Mouse (Mus musculus) urinary bladder, adult 18-20 months (tissue): ENCODE measurements at regions not wholly inside any gene's neighbourhood (a gene's known extent, or its start where the extent isn't known, plus 50 kb on each side); places are given as distances from the start of the nearest gene placed in this dataset.
"Not testable (repeated sequence)": the region's sequence is repeated elsewhere in the genome, so short reads cannot be mapped to it uniquely, and the experiment has no call there.

Experiments
- DNase-seq, 2 experiments: peaks; one replicate each; pipeline ENCODE4 v3.0.0; 2022; ENCODE audit warnings: low spot score in 2 of 2, mixed read lengths in 2 of 2

DNA sequence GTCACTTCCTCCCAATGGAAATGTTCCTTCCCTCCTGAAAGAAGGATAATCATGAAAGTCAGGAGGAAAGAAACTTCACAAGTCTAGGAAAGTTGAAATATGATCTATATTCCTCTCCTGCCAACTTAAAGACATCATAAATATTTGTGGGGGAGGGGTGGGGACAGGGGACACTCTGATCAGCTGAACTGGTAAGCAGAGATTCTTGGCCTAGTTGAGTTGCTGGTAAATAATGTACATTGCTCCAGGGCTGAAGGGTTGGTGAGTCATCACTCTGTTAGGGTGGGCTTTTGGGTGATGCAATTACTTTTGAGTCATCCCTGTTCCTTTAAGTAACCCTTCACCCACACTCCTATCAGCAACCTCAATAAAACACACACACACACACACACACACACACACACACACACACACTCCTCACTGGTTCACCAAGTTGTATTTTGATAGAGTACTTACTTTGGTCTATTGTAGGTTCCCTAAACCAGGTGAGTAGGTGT, 56.0 kb downstream of the Ccdc71l start:
- no peak for DNase-seq

DNA sequence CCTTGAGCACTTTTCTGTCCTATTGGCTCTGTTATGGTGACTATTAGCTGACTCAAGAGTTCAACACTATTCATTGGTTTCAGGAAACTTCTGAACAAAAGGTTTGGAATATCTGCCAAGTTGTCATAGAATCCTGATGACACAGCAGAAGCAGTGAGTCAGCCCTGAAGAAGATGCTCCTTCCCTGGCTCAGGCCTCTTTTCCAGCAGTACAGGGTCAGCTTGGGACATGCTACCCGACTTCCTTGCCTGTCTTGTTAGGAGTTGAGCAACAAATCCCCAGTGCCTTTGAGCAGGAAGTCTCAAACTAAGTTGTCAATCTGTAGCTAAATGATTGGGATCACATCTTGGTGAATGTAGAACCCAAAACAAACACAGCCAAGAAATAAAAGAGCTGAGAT, 56.6 kb downstream of the Ccdc71l start:
- no peak for DNase-seq

DNA sequence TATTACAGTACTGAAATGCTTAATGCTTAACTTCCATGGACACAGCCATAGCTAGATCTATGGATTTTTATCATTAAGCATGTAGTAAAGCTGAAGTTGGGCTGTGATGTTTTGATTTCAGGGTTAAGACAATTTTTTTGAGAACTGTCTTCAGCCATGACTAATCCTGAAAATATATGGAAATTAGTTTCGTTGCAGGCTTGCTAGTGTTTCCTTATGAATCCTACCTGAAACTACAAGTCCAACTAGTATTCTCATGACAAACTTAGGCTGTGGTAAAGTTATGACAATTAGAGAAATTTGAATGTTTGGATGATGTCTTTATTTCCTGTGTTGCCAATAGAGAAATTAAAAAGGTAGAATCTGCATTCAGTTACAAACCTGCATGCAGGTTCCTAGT, 59.7 kb downstream of the Ccdc71l start:
- DNase-seq: no peak

DNA sequence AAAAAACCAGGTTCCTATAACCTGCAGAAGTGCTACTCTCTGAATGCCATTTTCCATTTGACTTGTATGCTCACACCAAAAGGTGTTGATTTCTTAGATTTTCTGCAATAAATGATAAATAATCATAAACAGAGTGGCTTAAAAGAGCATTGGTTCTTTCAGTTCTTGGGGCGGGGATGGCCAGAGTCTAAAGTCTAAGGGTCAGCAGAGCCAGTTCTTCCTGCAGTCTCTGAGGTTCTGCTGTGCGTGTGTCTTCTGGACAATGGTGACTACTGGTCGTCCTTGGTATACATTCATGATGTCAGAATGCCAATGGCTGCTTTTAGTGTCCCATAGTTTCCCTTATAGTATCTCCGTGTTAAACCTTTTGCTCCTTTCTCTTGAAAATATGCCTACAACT, 66.3 kb downstream of the Ccdc71l start:
- DNase-seq: no peak

DNA sequence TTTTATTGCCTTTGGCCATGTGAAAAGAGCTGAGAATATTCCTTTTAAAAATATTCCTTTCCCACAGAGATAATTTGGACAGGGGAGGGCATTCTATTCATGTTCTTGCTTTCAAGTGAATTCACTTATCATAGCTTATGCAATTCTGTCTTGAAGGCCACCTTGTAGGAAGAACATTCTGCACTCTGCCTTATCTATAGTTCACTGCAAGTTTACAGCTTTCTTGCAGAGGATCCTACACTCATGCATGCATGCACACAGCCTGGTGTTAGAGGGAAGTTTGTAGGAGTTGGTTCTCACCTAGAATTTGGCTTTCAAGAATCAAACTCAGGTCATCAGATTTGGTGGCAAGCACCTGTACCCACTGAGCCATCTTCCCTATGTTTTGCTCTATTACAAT, 67.4 kb downstream of the Ccdc71l start:
- DNase-seq: no peak

DNA sequence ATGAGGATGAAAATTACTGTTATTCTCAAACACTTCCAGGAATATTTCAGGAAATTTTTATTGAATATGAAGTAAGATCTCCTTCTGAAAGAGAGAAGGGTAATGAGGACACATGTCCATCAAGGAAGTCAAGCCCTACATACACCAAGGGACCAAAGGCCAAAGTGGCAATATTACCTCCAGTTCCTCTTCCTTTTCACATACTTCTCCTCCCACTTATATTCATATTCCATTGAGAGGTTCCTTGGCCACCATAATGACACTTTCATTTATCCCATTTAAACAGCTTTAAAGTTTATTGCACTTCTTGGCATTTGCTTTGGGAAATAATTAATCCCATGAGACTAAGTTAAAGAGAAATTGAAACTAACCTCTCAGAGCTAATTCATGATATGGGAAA, 70.9 kb downstream of the Ccdc71l start:
- DNase-seq: no peak

DNA sequence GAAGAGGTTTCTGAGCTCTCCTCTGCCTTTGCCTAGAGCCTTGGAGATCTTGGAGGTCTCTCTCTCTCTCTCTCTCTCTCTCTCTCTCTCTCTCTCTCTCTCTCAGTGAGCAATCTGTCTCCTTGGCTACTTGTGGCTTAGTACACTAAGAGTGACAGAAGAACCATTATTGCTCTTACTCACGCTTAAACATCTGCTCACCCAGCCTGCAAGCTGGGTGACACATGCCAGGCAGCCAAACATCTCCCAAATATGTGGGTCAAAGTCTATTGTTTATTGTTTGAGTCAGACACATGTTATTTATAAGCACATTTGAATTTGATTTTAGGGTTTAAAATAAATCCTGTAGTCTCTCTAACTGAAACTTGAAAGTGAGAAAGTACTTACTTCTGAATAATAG, 72.7 kb downstream of the Ccdc71l start:
- no peak for DNase-seq

DNA sequence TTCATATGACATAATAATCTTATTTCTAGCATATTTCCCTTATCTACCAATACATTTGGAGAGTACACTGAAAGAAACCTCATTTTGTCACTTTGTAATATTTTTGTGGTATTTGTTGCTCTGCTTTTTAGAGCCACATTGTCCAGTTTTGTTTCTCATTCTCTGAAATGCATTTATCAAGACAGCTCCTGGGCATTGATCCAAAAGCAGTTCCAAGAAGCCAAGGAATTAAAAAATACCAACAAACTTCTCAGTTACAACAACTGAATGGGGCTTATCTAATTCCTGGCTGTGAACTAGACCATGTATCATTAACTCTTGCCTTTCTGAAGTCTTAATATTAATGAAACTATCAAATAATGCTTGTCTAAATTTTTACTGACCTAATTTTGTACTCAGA, 76.3 kb downstream of the Ccdc71l start:
- no peak for DNase-seq

DNA sequence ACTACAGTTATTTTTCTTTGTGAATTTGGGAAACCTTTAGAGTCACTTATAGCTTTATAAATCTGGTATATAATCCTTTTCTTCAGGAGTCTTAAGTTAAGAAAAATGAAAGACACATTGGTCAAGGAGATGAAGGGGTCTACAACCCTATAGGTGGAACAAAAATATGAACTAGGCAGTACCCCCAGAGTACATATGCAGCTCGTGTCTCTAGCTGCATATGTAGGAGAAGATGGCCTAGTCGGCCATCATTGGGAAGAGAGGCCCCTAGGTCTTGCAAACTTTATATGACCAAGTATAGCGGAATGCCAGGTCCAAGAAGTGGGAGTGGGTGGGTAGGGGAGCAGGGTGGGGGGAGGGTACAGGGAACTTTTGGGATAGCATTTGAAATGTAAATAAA, 76.7 kb downstream of the Ccdc71l start:
- DNase-seq: not testable (repeated sequence)

DNA sequence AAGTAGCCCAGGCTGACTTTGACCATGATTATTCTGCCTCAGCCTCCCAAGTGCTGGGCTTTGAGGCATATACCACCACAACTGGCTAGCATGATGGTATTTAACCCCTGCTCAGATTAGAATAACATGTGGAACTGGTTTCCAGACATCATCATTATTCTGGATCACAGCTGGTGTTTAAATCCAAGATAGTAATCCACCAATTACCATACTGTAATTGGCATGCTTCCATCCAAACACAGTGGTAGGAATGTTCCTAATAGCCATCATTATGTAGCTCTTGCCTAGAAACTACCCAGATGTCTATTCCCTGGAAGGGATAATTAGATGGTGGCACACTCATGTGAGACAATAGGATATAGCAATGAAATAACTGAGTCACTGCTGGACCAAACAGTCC, 77.4 kb downstream of the Ccdc71l start:
- DNase-seq: no peak

DNA sequence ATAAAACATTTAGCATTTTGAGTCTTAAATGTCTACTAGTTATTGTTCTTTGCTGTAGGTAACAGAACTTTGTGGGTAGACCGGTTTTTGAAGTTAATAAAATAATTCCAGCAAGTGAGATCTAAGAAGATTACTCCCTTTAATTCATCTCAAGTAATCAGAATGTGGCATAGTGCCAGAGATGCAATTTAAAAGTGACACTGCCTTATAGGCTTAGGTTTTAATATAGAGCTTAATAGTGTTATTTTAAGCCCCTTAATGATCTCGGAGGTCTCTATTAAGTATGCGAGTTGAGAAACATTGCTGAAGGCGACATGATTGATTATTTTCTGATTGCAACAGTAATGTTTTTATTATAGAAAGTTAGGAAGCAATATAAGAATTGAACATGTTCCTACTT, 78.3 kb downstream of the Ccdc71l start:
- no peak for DNase-seq

DNA sequence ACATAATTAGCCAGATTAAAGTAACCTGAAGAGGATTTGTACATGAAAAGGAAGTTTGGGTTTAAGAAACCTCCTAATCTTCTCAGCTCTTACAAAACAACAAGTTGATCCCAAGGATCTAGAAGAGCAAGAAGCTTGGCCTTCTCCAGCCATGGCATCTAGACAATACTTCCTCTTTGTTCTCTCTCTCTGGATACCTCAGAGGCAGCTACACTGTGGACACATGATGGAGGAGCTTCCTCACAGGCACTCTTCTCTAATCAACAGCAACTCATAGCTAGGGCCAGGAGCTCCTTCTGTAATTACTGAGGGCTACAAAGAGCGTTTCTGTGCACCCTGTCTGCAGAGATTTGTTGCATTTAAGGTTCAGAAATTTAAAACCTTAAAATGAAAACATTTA, 79.9 kb downstream of the Ccdc71l start:
- DNase-seq: no peak

DNA sequence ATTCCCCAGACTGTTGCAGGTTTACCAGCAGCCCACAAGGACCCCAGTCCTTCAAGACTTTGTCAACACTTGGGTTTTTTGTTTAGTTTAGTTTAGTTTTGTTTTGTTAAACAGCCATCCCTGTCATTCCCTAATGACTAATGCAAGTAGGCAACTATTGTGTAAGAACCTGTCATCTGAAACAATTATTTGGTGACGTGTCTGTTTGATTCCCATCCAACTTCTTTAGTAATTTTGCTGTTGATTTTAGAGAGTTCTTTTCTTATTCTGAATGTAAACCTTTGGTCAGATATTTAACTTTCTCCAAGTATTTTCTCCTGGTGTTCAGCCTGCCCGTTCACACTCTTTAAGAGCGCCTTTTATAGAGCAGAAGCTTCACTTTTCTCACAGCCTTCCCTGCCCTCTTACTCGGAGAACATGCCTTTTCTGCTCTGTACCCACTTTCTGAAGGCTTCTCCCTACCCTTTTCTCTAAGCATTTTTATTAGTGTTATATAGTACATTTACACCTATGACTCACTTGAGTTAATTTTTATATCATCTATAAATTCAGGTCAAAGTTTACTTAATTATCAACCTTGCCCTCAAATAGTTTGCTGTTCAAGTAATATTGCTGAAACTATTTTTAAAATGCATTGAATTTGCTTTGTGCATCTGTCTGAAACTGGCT, 82.0 kb downstream of the Ccdc71l start:
- no peak for DNase-seq

DNA sequence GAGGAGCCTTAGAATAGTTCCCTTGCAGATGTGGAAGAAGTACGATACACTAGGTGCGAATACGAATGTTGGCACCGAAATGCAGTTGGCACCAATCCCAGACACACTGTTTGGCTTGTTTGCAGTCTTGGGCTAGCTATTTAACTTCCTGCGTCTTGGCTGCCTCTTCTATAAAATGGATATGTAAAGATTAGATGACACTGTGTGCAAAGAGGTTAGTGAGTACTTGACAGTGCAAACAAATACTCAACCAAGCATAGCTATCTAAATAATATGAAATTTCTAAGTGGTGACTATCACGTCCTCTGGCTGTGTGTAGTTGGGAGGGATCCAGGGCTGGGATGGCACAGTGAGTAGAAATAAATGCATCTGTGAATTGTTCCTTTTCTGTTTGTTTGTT, 86.9 kb downstream of the Ccdc71l start:
- peak; percentile 27 to 52 for DNase-seq

DNA sequence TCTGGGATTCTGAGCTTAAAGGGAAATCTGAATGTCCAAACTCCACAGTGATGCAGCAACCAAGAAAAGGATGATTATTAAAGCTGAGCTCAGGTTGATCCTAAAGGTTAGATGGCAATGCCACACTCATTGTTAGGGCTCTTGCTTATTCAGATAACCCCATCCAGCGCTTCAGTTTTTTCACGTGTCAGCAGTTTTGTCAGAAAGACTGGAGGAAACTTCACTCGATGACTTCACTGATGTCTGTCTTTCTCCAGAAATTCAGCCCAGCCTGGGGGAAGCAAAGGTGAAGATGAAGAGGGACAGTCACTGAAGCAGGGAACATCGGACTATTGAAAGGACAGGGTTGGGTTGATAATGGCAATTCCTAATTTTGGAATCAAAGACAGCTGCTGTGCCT, 91.4 kb downstream of the Ccdc71l start:
- no peak for DNase-seq

DNA sequence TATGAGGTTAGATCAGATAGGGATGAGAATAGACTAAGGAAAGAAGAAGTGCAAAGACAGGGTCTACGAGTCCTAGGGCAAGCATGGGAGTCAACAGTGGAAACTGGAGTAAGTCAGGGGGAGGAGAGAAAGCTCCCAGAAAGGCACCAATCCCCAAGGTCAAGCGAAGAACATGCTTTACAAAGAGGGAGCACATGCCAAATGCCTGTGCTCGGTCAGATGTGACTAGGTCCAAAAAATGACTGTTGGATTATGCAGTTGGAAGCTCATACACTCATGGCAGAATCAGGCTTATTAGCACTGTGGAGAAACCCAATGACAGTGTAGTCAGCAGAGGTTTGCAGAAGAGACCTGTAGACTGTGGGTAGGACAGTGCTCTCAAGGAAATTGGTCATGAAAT, 100.9 kb downstream of the Ccdc71l start:
- no peak for DNase-seq

DNA sequence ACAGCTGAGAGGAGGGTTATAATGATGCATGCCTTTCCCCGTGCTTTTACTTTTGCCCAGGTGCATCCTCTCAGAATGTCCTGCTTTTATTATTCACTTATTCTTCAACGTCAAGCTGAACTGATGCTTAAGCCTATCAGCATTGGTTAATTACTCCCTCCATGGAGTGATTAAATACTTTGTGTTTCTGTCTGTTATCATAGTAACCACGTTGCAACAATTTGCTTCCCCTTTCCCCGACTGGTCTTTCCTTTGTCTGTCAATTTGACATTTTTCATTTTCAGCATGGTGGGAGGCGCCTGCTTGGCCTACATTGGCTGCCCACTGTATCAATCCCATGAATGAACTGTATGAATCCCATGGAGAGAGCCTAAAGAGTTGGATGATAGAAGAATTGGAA, 101.8 kb downstream of the Ccdc71l start:
- DNase-seq: no peak

DNA sequence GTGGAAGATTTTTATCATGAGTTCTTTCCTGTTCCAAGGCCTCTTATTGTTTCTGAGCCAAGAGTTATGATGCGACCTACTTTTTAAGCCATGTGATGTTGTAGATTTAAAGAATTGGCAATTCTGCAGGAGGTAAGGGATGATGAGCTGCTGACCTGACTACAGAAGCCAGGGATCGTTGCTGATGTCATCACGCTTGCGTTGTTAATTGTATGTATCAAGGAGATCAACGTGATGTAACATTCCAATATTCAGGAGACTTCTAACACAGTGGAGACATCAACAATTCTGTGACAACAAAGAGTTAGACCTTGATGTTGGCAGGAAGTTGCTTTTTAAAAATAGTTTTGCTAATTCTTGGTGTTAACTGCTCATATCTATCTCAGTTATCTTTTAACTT, 102.5 kb downstream of the Ccdc71l start:
- DNase-seq: no peak

DNA sequence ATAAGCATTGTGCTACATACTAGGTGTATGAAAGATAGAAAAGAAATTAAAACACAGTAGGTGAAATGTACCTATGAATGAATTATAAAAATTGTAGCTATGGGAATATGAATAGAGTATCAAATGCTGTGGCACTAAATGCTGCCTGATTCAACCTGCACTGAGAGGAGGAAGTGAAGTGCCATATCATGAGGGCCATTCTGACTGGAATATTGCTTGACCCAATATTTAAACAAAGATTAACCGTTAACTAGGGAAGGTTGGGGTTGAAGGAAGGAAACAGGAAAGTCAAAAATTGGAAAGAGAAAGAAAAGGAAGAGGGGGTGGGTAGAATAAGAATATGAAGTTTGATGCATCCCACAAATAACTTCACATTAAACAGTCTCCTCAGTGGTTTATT, 103.8 kb downstream of the Ccdc71l start:
- DNase-seq: no peak

DNA sequence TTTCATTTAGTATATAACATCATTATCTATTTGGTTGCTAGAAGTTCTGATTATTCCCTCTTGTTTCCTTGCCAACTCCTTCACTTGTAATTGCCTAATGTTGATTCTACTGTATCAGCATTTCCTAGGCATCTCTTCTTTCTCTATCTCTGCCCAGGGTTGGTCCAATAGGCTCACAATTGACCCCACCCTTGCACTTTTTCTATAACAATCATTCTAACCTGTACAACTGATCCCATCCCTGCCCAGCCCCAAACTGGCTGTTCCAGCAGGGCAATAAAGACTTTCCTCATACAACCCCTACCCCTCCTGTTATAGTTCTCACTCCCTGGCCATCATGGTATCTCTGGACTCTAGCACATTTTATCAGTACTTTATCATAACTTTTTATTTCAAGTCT, 104.3 kb downstream of the Ccdc71l start:
- DNase-seq: no peak

DNA sequence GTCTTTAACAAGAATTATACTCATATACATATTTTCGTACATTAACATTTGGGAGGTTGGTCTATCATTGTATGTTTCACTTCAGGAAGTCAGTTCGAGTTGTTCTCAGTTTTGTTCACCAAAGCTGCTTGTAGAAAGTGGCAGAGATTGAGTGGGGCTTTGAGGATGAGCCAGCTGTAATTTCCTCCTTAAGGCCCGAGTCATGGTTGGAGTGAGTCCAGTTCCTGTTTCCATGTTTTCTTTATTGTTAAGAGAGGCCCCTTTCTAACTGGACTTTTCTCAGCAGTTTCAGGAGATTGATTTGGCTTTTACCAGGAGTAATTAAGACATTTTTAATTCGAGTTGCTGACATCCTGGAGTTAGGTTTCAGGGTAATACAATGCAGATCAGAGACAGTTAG, 107.7 kb downstream of the Ccdc71l start:
- DNase-seq: no peak

DNA sequence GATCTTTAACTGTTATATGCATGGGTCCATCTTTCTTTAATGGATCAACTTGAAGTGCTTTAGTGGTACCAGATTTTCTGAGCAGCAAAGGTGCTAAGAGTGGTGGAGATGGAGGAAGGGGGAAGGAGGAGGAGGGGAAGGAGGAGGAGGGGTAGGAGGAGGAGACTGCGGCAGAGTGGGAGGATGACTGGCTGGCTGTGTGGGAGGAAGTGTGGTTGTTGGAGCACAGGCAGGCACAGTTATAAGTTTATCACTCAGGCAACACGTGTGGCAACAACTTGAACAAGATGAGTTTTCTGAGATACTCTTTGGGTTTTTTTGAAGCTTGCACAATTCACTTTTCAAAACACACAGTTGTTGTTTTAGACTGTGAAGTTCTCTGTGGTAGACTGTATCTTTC, 108.2 kb downstream of the Ccdc71l start:
- DNase-seq: no peak

DNA sequence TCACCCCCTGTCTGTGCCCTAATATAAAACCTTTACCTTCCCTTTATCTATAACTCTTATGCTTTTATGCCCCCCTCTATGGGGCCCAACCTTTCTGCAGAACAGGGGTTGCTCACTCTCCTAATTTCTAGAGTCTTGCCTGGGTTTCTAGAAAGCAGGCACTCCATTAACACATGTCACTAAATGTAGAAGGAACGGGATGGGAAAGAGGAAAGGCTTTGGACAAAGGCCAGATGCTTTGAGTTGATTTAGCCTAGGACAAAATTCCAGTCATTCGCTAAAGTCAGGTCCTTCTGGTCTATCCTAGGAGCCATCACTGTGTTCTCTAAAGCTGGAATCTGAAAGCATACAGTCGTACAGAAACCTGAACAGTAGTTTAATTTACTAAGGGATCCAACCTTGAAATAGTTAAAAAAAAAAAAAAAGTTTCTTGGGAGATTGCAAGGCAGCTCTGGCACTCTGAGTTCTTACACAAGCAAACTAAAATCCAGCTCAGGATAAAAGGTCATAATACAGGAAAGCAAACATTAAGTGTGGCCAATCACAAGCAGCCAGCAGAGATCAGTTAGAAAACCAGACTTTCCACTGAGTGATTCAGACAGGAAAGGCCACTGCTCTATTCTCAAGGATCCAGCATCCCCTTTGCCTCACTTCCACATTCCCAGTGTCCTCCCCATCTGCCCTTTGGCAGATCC, 109.5 kb downstream of the Ccdc71l start:
- peak in 1 of 2 experiments; percentile 9 for DNase-seq

DNA sequence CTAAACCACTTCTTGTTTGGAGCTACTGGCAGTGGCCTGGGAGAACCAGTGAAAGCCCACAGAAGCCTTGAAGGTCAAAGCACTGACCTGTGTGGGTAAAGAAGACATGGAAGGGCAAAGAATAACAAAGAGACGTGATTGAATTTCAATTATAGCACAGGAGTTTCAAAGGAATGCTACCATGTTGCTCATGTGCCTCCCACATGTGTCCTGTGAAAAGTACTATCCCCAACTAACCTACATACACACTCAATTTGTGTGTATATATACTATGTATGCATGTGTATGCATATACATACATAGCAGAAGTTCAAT, 110.0 kb downstream of the Ccdc71l start:
- peak in 1 of 2 experiments; percentile 18 for DNase-seq
